11 mouse cellular contexts compared by ENCODE assay signal in the genomic region with DNA sequence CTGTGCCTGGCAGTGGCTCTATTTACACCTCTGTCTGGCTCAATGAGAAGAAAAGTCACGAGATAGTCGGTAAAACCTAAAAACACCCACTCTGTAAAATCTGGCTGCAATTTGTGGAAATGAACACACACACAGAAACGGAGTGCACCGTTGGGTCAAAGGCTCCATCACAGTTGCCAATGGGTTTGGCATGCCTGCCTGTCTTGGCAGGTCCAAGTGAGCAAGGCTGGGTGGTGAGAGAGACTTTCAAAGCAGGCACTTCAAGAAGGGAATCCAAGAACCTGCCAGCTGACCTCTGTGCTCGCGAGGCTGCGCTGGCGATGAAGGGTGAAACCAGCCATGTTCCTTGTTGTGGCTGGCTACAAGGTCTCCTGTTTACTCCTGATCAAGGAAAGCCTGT.
DNase-seq lines count a peak whose midpoint lies in the region; TF ChIP-seq lines count a peak whose summit lies in the region.
"Had no signal": no experiment of that assay in that cellular context is flagged by ENCODE, and none has a peak within 500 bp of the region (broad histone marks: within the 10 kb centered on the region; RNA-seq: fewer than 3 reads in every experiment).

No protein-coding gene starts in this region.

- no peak overlapping the region for H3K4me3 ChIP-seq in layer of hippocampus, adult 2 months
- H3K4me3 ChIP-seq: heart, embryonic 15.5 days; neural tube, embryonic 12.5 days had no signal

- H3K27ac ChIP-seq in layer of hippocampus, adult 2 months: no peak overlapping the region
- H3K27ac ChIP-seq: heart, embryonic 15.5 days; macrophage; neural tube, embryonic 12.5 days had no signal

- TF ChIP-seq CTCF in layer of hippocampus, adult 2 months (conservative IDR thresholded peaks at IDR 0.05): no peak

- intact Hi-C loops in gastrocnemius, postnatal 14 days (cut with DNase I; ENCODE audit: low total_unique reads): no loop called here

- peak; percentile 31 for DNase-seq in adrenal gland, adult 8-10 months
- no peak for DNase-seq in adrenal gland, postnatal 4 days (ENCODE audit: low spot score in 2 of 2)
- DNase-seq in layer of hippocampus, adult 9-11 months: peak; percentile 10
- DNase-seq in layer of hippocampus, adult 2 months (ENCODE audit: low spot score in 2 of 2): no peak
- DNase-seq in gastrocnemius, postnatal 14 days: peak; percentile 74
- peak; percentile 44 for DNase-seq in lung, postnatal 25 days (ENCODE audit: low spot score)
- no peak for DNase-seq in right cerebral cortex, postnatal 14 days
- DNase-seq in Muller cell, postnatal 12 days (ENCODE audit: inconsistent ontology term): no peak

Comparison
In these comparisons a context has a peak if more than half of its experiments do, and no peak if none do; other contexts are left out.
1. DNase-seq: peak in adrenal gland, adult 8-10 months (single experiment), layer of hippocampus, adult 9-11 months (single experiment), gastrocnemius, postnatal 14 days (single experiment) and lung, postnatal 25 days (single experiment); none in adrenal gland, postnatal 4 days (0 of 2), layer of hippocampus, adult 2 months (0 of 2), right cerebral cortex, postnatal 14 days (single experiment) and Muller cell, postnatal 12 days (single experiment).